Mouse (Mus musculus): ENCODE measurements around the gene Ndc80.
"Not testable (repeated sequence)": the region's sequence is repeated elsewhere in the genome, so short reads cannot be mapped to it uniquely, and the experiment has no call there.

The Ndc80 gene

DNA sequence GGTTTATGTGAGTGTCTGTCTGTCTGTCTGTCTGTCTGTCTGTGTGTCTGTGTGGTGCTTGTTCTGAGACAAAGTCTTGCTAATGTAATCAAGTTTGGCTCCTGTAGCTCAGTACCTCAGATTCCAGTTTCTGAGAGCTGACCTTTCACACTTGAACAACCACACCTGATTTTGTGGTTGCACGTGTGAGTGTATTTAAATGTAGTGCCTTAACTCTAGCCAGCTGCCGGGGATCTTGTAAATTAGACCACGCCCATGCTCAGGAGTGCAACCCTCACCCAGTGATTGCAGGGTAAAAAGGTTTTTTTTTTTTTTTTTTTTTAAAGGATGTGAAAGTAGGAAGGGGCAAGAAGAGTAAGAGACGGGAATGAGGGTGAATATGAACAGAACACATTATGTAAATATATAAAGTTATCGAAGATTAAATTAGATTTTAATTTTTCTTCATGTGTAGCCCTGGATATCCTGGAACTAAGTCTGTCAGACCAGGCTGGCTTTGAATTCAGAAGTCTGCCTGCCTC is 47.2 kb downstream of the Ndc80 start:
- no peak for ATAC-seq (ENCODE audit: low TSS enrichment)

DNA sequence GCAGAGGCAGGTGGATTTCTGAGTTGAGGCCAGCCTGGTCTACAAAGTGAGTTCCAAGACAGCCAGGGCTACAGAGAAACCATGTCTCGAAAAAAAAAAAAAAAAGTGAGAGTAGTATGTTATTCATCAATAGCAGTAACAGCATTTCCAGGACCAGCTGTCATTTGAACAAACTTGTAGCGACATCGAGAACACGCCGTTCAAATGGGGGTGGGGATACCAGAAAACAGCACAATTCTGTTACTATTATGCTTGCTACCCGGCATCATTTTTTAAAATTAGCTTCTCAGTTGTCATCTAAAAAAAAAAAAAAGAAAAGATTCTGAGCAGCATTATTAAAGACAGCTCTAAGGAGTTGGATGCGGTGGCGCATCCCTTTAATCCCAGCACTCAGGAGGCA is 49.2 kb downstream of the Ndc80 start:
- ATAC-seq (ENCODE audit: low TSS enrichment) = no peak

DNA sequence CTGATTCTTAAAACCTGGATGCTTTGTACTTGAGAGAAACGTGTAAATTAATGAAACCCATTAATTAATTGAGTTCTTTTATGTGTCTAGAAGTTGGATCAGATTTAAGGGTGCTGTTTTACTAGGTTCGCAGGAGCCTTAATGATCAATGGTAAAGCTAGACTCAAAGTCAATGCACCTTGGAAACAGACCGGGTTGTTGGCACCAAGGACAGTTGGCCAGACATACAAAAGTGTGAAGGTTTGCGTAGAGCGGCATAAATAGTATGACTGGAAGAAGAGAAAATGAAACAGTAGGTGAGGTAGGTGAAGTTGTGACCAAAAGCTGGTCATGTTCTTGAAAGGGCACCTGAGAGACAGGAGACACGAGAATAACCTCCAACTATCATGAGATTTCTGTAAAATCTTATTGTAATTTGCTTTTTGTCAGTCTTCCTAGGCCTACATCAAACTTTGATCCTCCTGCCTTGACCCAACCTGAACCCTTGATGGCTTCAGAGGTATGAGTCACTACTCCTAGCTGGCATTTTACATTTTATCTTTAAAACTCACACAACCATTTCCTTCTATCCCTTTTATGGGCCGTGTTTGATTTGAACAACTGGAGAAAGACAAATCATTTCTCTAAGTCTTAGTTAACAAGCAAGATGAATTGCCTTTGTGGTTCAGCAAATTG is 50.2 kb downstream of the Ndc80 start:
- ATAC-seq (ENCODE audit: low TSS enrichment) = no peak

DNA sequence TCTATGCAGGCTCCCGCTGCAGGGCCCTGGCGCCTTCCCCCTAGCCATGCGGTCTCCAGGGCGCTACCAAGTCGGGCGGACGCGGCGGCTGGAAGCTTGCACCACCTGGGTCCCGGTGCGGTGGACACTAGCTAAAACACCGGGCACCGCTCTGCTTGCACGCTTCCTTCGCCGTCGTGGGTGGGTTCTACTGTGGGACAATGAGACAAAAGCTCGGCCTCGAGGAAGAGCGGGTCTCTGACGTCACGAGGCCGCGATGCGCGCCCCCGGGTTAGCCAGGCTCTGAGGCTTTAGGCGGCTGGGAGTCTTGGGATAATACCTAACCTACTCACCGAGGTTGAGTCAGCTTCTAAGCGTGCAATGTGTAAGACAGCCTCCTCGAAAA is 51.0 kb downstream of the Ndc80 start:
- ATAC-seq (ENCODE audit: low TSS enrichment) = peak; percentile 58

DNA sequence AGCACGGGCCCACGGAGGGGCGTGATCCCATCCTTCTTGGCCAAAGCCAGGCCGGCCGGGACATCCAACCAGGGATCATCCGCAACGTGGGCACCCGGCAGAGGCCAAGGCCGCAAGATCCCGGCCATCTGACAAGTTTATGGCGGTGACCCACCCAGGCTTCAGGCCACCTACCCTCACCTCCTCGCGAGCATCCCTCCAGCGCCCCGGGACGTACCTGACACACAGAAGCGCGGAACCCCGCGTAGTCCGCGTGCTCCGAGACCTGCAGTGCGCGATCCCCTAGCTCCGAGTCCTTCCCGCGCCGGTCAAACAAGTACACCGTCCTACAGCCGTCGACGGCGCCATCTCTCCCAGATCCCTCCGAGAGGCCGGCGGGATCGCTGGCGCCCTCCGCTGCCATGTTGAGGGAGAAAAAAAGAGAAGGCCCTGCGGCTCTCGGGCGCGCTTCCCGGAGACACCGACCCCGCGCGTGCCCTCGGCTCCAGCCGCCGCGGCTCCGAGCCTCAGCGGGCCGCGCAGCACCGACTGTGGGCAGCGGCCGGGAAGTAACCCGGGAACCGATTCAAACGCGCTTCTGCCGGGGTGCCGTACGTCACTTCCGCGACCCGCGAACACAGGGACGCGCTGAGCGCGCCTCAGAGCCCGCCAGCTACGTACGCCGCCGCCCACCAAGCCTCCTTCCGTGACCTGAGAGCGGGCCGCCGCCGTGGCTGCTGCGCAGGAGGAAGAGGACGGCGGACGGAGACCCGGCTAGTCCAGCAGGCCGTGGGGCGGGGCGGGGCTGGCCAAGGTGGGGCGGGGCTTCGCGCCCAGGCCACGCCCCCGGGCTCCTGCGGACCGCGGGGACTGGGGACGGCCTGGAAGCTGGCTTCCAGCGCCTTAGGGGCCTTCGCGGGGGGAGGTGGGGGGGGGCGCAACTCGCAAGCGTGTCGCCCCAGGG is 51.6 kb downstream of the Ndc80 start, which contains the start of gene Smchd1:
Gene Smchd1, minus strand, starts transcription at position 582 of the 943 bp plus-strand sequence.
- ATAC-seq (ENCODE audit: low TSS enrichment) = peak; percentile 98

DNA sequence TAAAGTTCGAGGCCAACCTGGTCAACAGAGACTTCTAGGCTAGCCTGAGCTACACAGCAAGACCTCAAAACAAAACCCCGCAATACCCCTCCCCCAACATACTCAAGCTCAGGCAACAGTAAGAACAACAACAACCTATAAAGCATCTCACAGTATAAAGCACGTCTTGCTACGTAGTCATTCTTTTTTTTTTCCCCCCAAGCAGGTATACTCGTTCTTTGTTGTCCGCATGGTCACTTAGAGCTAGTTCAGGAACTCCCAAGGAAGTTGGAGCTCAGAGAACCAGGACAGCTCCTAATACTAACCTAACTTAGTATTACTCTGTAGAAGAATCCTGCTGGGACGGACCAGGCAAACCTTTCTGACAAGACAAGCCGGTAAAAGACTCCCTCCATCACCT is 52.5 kb downstream of the Ndc80 start:
- no peak for ATAC-seq (ENCODE audit: low TSS enrichment)

DNA sequence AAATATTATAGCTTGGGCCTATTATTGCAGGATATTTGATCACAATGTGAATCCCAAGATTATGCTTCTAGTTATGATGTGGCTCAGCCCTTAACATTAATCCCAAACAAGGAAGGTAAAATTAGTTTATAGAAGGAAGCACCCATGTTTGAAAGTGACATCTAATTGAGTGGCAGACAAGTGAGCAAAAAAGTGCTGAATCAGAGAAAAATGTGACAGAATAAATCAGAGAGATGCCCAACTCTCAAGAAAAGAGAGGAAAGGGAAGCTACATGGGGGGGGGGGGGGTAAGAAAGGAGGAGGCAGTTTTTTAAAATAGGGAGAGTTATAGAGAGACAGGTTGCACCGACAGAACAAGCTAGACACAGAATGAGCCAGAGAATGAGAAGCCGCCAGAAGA is 55.4 kb downstream of the Ndc80 start:
- no peak for ATAC-seq (ENCODE audit: low TSS enrichment)

DNA sequence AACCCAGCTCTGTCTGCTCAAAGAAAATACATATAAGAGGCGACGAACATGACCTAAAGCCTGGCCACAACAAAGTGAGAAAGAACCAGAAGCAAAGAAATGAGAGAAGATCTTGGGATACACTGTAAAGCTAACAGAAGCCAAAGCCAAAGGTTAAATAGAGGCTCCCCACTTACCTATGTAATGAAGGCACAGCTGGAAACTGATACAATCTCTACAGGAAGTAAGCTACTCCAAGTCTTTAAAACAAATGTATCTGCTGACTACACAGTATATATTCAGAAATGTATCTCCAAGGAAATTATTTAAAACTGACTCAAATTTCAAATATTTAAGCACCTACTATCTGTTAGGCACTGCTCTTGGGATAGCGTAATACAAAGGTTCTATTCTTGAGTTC is 66.3 kb downstream of the Ndc80 start:
- ATAC-seq (ENCODE audit: low TSS enrichment) = no peak

DNA sequence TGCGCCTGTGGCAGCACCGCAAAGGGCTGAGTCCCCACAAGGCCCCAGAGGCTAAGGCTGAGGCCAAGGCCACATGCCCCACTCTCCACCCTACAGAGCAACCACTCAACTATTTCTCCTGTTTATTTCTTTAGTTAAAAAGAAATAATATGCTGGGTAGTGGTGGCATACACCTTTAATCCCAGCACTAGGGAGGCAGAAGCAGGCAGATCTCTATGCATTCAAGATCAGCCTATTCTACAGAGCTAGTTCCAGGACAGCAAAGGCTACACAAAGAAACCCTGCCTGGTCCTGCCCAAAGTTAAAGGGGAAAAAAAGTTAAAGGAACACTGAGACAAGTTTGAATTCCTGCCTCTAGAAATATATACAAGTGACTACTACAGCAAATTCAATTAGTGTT is 66.8 kb downstream of the Ndc80 start, which contains the start of gene Gm4707:
Gene Gm4707, minus strand, starts transcription at position 101 of the 400 bp plus-strand sequence.
- ATAC-seq (ENCODE audit: low TSS enrichment) = no peak

DNA sequence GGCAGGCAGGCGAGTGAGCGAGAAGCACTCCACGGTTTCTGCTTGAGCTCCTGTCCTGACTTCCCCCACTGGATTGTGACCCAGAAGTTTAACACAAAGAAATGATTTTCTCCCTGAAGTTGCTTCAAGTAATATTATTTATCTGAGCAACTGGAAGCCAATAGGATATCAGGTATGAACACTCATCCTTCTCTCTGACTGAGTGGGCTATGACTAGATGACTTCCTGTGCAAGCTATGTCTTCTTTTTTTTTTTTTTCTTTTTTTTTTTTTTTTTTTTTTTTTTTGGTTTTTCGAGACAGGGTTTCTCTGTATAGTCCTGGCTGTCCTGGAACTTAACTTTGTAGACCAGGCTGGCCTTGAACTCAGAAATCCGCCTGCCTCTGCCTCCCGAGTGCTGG is 69.3 kb downstream of the Ndc80 start:
- not testable (repeated sequence) for ATAC-seq (ENCODE audit: low TSS enrichment)

All from frontal cortex, adult (tissue).